Mouse (Mus musculus) erythroblast, embryonic 14.5 days (primary cell): ENCODE measurements around the gene Fancc.

Experiments
- GATA1 ChIP-seq: IDR thresholded peaks from 2 replicates; pipeline ENCODE4 v1.6.1; 2012; ENCODE audit warnings: low read length, inconsistent platforms, mixed read lengths
- TAL1 ChIP-seq: IDR thresholded peaks from 3 replicates; pipeline ENCODE4 v1.6.1; 2012; ENCODE audit warnings: low read length, inconsistent platforms, mixed read lengths

- no peak for TF ChIP-seq GATA1
- no peak for TF ChIP-seq TAL1
Measured at GRCm38 (mm10) chr13:63279807-63280206, 217.3 kb downstream of the Fancc start.
